Comparison of ENCODE assay signal across 9 mouse cellular contexts in genomic region chr8:94365410-94365981, GRCm38 (mm10). TPM values are rescaled to one million over a fixed set of nuclear protein-coding genes. Genes with fewer than 3 reads are reported as not detected.
DNase-seq lines count a peak whose midpoint lies in the region; ATAC-seq lines count a peak whose summit lies in the region.
"Had no signal": no experiment of that assay in that cellular context is flagged by ENCODE, and none has a peak within 500 bp of the region (broad histone marks: within the 10 kb centered on the region; RNA-seq: fewer than 3 reads in every experiment).

No protein-coding gene starts in this region.

- H3K9ac ChIP-seq in liver, embryonic 15.5 days, result no peak overlapping the region
- no peak overlapping the region for H3K9ac ChIP-seq in midbrain, embryonic 15.5 days

- DNase-seq in frontal cortex, postnatal 14 days (ENCODE audit: low spot score in 2 of 2), result no peak
- peak; percentile 51 for DNase-seq in adrenal gland, postnatal 25 days
- DNase-seq in spleen, postnatal 36 days (ENCODE audit: low spot score in 2 of 2), result peak; percentile 90
- no peak for DNase-seq in layer of hippocampus, postnatal 36 days
- DNase-seq in embryonic facial prominence, embryonic 10.5 days (ENCODE audit: low spot score), result no peak

- 32% methylated on average over 9 of the region's 9 CpGs for WGBS in liver, embryonic 15.5 days (ENCODE audit: insufficient replicate concordance)
- 89% methylated on average over 9 of the region's 9 CpGs for WGBS in midbrain, embryonic 15.5 days
- 88% methylated on average over 9 of the region's 9 CpGs for WGBS in embryonic facial prominence, embryonic 10.5 days

- no peaks in the 10 kb centered on the region for H3K27me3 ChIP-seq in liver, embryonic 15.5 days
- H3K27me3 ChIP-seq in midbrain, embryonic 15.5 days (replicated peaks), result no peaks in the 10 kb centered on the region
- H3K27me3 ChIP-seq in embryonic facial prominence, embryonic 10.5 days (replicated peaks; ENCODE audit: low read depth, poor library complexity, severe bottlenecking), result no peaks in the 10 kb centered on the region

- no peaks in the 10 kb centered on the region for H3K36me3 ChIP-seq in liver, embryonic 15.5 days (replicated peaks)
- no peaks in the 10 kb centered on the region for H3K36me3 ChIP-seq in midbrain, embryonic 15.5 days (replicated peaks)
- H3K36me3 ChIP-seq in embryonic facial prominence, embryonic 10.5 days (replicated peaks), result no peaks in the 10 kb centered on the region

- peak overlapping the region; percentile 51; the same call in 1 of the 2 replicates for H3K27ac ChIP-seq in liver, embryonic 15.5 days (replicated peaks)
- no peak overlapping the region for H3K27ac ChIP-seq in midbrain, embryonic 15.5 days
- no peak overlapping the region for H3K27ac ChIP-seq in embryonic facial prominence, embryonic 10.5 days (replicated peaks)

- no peaks in the 10 kb centered on the region for H3K9me3 ChIP-seq in liver, embryonic 15.5 days (replicated peaks)
- no peaks in the 10 kb centered on the region for H3K9me3 ChIP-seq in midbrain, embryonic 15.5 days
- no peaks in the 10 kb centered on the region for H3K9me3 ChIP-seq in embryonic facial prominence, embryonic 10.5 days

- no peak overlapping the region for H3K4me2 ChIP-seq in liver, embryonic 15.5 days
- H3K4me2 ChIP-seq in midbrain, embryonic 15.5 days, result no peak overlapping the region

- H3K4me1 ChIP-seq in liver, embryonic 15.5 days (replicated peaks), result peaks cover 41% of the 10 kb centered on the region
- H3K4me1 ChIP-seq in midbrain, embryonic 15.5 days, result no peaks in the 10 kb centered on the region
- peaks cover 5% of the 10 kb centered on the region; the same call in 1 of the 2 replicates for H3K4me1 ChIP-seq in embryonic facial prominence, embryonic 10.5 days

- H3K4me3 ChIP-seq in liver, embryonic 15.5 days (replicated peaks), result no peak overlapping the region
- H3K4me3 ChIP-seq in midbrain, embryonic 15.5 days, result no peak overlapping the region
- no peak overlapping the region for H3K4me3 ChIP-seq in embryonic facial prominence, embryonic 10.5 days

- ATAC-seq in frontal cortex, adult (ENCODE audit: low TSS enrichment), result peak; percentile 47; the same call in 1 of the 2 replicates
- ATAC-seq in liver, embryonic 15.5 days (ENCODE audit: insufficient read depth), result peak; percentile 49
- no peak for ATAC-seq in midbrain, embryonic 15.5 days (replicated peaks)

RNA-seq across cellular contexts. Expression of gene Herpud1, which starts 20.7 kb away (rescaled TPM):
- total RNA-seq in adrenal gland, postnatal 25 days (2021), result 98.9 and 118 TPM in 2 replicates
- 139 and 161 TPM in 2 replicates for polyA plus RNA-seq in liver, embryonic 15.5 days (2015; fragmentation: Nextera tagmentation; extraction: Ambion mirVana)
- 69.3 and 76.4 TPM in 2 replicates for polyA plus RNA-seq in midbrain, embryonic 15.5 days (2015; fragmentation: Nextera tagmentation; extraction: Ambion mirVana)
- 10 to 100 TPM; 54.8 to 80.2 TPM for total RNA-seq in layer of hippocampus, postnatal 36 days (2021)
- 53.2 and 58.8 TPM in 2 replicates for polyA plus RNA-seq in embryonic facial prominence, embryonic 10.5 days (2016; fragmentation: Nextera tagmentation; extraction: Ambion mirVana)

RNA-seq across cellular contexts. Expression of gene Slc12a3, which starts 36.5 kb away (rescaled TPM):
- 0.09 and 0.29 TPM in 2 replicates for total RNA-seq in adrenal gland, postnatal 25 days (2021)
- 0.15 and 0.37 TPM in 2 replicates for polyA plus RNA-seq in liver, embryonic 15.5 days (2015; fragmentation: Nextera tagmentation; extraction: Ambion mirVana)
- polyA plus RNA-seq in midbrain, embryonic 15.5 days (2015; fragmentation: Nextera tagmentation; extraction: Ambion mirVana), result 0.05 and 0.06 TPM in 2 replicates
- under 1 TPM; 0.18 to 0.20 TPM for total RNA-seq in layer of hippocampus, postnatal 36 days (2021)
- polyA plus RNA-seq in embryonic facial prominence, embryonic 10.5 days (2016; fragmentation: Nextera tagmentation; extraction: Ambion mirVana), result 0.05 TPM in 1 of 2 replicates, not detected in the other
- polyA plus RNA-seq: C2C12 had no signal

Comparison
In these comparisons a context has a peak if more than half of its experiments do, and no peak if none do; other contexts are left out.
1. DNase-seq: peak in adrenal gland, postnatal 25 days (single experiment) and spleen, postnatal 36 days (2 of 2); none in frontal cortex, postnatal 14 days (0 of 2), layer of hippocampus, postnatal 36 days (0 of 2) and embryonic facial prominence, embryonic 10.5 days (single experiment).